Mouse (Mus musculus) lung, adult 2 months (tissue): ENCODE measurements around the gene Nkx2-5. TPM values are rescaled to one million over a fixed set of nuclear protein-coding genes. Genes with fewer than 3 reads are reported as not detected.

ENCODE experiments used
- DNase-seq: peaks from one replicate; pipeline ENCODE4 v3.0.0; 2022
- H3K4me1 ChIP-seq: fragments of 200-500 bp; 2 replicates; pipeline ENCODE4 v1.6.1; 2011; ENCODE audit warnings: low read length; ENCODE audit not compliant: control insufficient read depth, insufficient read depth
- H3K4me3 ChIP-seq: fragments of 200-500 bp; replicated peaks from 2 replicates; pipeline ENCODE3; 2011; ENCODE audit warnings: low read depth, mild to moderate bottlenecking, control low read depth, low read length; ENCODE audit errors: extremely low read depth
- CTCF ChIP-seq: fragments of 200-500 bp; IDR thresholded peaks from 2 replicates; pipeline ENCODE4 v1.5.1; 2011; ENCODE audit warnings: mild to moderate bottlenecking, low read length, control low read depth; ENCODE audit not compliant: insufficient read depth
- POLR2A ChIP-seq: fragments of 200-500 bp; IDR thresholded peaks from 2 replicates; pipeline ENCODE4 v1.6.1; 2011; ENCODE audit warnings: low read depth, mild to moderate bottlenecking, control low read depth, low read length, borderline replicate concordance; ENCODE audit errors: extremely low read depth
- WGBS: fragments of 180-500 bp; shearing (Covaris S2); methylation state at CpG from one replicate; pipeline ENCODE4 v1.1.7; 2018; 5-methylcytosine and 5-hydroxymethylcytosine counted together
- polyA plus RNA-seq: library from polyadenylated mRNA; depleted of rRNA; stranded (reverse); fragments of >200 nt; gene quantifications from 2 replicates; pipeline ENCODE4 v1.2.3, GENCODE M21; 2012; rRNA removed

Gene Nkx2-5
- polyA plus RNA-seq, result 1.8 and 2.4 TPM in 2 replicates

DNA sequence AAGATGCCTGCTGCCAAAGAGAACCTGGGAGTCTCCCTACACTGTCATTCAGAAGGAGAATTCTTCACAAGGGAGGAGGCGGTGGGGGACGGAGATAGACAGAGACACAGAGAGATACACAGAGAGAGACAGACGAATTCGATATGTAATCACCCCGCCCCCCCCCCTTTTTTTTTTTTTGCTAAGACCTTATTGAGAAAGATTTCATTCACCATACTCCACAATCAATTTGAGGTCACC is at the start of gene Nkx2-5:
Gene Nkx2-5 (minus strand): TSS at position 101 of the 240 bp plus-strand sequence.
- Histone ChIP-seq H3K4me3 (no peak within 1 kb of the TSS), H3K4me1 (peaks cover 1% of the 10 kb centered on the region)
- DNase-seq, result no peak
- TF ChIP-seq CTCF, result no peak
- TF ChIP-seq POLR2A, result no peak
- 7% methylated on average over 5 of the region's 5 CpGs for WGBS

DNA sequence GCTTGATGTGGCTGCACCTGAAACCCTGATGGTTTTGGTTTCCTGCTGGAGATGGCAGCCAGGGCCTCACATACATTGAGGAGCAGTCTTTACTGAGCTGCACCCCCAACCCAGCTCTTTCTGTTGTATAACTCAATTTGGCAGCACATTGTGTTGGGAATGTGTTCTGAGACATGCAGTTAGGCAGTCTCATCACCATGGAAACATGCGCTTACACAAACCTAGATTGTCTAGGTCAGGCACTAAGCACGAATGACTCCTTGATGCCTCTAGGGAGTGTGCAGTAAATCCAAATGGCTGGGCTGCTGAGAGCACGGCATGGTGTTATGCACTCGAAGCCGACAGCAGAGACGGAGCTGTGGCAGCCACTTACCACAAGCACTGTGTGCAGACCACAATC is 49.5 kb upstream of the Nkx2-5 start:
- H3K4me3 ChIP-seq, result no peak overlapping the region
- H3K4me1 ChIP-seq, result no peaks in the 10 kb centered on the region
- DNase-seq, result no peak
- 76% methylated on average over 6 of the region's 6 CpGs for WGBS
- TF ChIP-seq CTCF, result no peak
- TF ChIP-seq POLR2A, result no peak

DNA sequence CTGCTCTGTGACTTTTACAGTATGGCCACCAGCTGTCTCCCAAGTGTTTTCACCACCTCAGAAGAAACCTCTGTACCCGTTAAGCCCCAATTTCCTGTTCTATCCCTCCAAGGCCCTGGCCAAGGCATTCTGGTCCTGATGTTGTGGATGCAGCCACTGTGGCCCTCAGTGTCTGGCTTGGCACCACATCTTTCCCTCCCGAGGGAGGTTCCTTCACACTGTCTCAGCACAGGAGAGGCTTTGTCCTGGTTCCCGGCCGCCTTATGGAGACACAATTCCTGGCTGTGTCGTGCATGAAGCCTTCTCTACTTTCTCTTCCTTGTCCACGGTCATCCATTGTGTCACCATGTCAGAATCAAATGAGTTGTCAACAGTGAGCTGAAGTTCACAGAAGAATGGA is 48.7 kb upstream of the Nkx2-5 start:
- TF ChIP-seq CTCF, result no peak
- TF ChIP-seq POLR2A, result no peak
- WGBS, result 53% methylated on average over 6 of the region's 6 CpGs

DNA sequence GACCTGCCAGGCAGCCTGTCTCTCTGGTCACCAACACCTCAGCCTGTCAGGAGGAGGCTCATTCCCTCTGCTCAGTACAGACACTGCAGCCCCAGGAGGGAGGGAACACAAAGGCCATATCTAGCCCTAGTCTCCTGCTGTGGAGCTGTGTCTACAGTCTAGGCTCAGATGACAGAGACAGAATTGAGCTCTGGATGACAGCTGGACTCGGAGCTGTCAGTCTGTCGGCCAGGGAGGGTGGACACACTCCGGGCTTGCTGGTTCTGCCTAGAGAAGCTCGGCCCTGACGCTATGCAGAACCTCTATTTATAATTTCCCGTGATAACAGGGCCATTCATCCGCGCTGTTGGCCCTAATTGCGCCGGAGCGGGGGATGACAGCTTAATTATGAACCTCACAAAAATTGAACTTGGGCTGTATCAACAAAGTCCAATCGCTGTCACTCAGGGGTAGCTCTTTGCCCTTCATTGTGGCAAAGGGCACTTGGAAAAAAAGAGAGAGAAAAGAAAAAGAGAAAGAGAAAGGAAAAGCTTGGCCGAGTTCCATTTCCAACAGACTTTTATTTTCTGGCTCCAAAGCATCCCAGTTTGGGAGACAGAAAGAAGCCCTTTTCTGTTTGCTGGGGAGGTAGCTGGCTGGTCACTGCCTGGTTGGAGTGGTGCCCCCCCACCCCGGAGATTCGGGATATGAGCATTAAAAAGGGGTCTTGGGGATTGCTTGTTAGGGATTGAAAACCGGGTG is 48.0 kb upstream of the Nkx2-5 start:
- no peak for DNase-seq
- WGBS, result 34% methylated on average over 16 of the region's 16 CpGs
- Histone ChIP-seq H3K4me3 (no peak overlapping the region), H3K4me1 (no peaks in the 10 kb centered on the region)
- TF ChIP-seq POLR2A (no peak), CTCF (no peak)

More for the DNA sequence above, 48.7 kb upstream of the Nkx2-5 start:
- DNase-seq, result no peak
- Histone ChIP-seq H3K4me3 (no peak overlapping the region), H3K4me1 (no peaks in the 10 kb centered on the region)

DNA sequence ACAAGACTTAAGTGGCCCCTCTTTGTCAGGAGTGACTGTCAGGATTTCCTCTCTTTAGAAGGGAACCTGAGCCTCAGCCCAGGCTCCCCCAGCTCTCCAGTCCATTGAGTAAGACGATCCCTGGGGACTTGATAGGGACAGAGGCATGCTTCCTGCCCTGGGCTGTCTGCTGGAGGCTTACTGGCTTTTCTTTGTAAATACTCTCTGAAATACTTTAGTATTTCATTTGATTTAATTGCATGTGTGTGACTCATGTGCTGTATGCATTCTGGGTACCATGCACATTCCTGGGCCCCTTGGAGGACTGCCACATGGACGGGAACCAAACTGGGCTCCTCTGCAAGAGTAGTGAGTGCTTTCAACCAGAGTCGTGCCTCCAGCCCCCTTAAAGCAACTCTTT is 43.1 kb upstream of the Nkx2-5 start:
- DNase-seq, result no peak
- TF ChIP-seq POLR2A (no peak), CTCF (no peak)
- no peak overlapping the region for H3K4me3 ChIP-seq
- WGBS, result 27% methylated on average over 3 of the region's 3 CpGs
- H3K4me1 ChIP-seq, result no peaks in the 10 kb centered on the region; the same call in 1 of the 2 replicates

DNA sequence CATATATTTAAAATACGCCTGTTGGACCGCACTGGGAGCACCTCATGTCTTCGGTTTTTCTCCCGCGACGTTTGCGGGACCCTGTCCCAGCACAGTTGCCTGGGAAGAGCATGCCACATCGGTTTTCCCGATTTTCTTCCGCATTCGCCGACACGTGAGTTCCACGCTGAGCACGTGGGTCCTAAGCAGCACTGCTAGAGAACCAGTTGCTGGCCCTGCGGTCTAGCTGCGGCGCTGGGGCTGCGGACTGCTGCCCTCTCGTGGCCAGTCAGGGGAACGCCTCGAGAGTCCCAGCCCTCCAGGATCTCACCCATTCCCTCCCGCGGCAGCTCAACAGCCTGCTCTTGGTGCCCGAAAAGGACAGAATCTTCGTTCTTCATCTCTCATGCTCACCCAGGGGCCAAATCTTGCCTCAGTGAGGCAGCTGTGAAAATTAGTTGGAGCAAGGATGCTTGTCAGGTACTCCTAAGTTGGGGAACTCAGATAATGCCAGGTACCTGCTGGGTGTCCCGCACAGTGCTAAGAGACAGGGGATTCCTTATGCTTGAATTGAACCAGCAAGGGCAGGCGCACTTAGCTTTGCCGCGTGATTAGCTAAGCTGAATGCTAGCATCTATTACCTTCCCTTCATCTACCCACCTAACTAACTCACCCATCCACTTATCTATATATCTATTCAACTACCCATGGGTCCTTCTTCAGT is 41.4 kb upstream of the Nkx2-5 start:
- DNase-seq, result peak; percentile 77
- WGBS, result 9% methylated on average over 30 of the region's 30 CpGs
- H3K4me1 ChIP-seq, result no peaks in the 10 kb centered on the region; the same call in 1 of the 2 replicates
- TF ChIP-seq POLR2A (no peak), CTCF (peak; percentile 80)
- peak overlapping the region; percentile 60 for H3K4me3 ChIP-seq

DNA sequence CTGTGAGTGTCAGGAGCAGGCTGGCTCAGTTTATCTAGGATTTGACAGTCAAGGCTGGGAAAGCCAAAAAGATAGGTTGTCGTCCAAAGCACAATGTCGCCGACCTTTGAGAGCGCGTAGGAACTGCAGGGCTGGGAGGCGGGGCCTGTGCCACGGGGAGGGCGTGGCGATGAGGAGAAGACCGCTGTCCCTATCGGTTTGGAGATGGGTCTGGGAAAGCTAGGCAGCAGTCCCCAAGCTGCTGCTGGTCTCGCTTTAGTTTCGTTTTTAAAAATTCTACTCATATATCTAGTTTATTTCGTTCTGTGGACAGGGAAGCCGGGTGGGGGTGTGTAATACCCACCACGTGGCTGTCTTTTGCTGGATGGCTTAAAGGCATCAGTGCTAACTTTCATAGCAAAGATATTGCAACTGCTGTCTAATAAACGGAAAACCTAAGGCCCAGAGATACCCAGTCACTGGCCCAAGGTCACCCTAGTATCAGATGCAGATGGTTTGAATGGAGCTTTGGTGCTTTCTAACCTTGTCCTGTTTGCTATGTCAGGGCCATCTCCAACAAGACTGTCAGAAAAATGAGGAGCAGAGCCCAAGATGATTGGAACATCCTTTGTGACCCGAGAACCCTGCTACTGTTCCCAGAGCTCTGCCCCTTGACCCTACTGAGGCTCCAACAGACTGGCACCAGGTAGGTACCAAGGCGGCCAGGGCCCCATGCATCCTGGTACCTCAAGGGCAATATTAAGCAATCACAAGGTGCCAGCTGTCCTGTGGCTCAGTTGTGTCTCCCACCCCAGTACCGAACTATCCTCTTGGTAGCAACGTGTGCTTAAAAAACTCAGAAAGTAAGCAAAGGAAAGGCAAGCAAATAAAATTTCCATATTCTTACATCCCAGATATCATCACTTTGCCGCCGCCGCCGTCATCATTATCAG is 40.5 kb upstream of the Nkx2-5 start:
- WGBS, result 15% methylated on average over 25 of the region's 25 CpGs
- no peak for TF ChIP-seq POLR2A
- peak; percentile 37; the same call in 1 of the 2 replicates for TF ChIP-seq CTCF
- DNase-seq, result peak; percentile 74
- H3K4me1 ChIP-seq, result no peaks in the 10 kb centered on the region; the same call in 1 of the 2 replicates
- peak overlapping the region; percentile 45 for H3K4me3 ChIP-seq

DNA sequence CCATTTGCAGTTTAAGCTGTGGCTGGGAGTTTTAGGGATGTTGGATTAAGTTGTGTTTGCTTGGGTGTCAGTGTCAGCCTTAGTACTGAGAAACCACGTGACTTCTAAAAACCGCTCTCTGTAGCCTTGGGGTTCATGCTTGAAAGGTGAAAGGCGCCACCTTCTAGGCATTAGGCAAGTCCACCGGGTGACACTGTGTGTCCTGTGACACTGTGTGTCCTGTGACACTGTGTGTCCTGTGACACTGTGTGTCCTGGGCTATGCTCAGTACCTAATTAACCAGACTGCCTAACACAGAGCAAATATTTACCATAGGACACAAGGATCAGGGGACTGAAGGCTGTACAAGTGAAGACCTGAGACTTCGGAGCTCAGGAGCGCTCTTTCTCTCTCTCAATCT is 38.8 kb upstream of the Nkx2-5 start:
- Histone ChIP-seq H3K4me1 (no peaks in the 10 kb centered on the region; the same call in 1 of the 2 replicates), H3K4me3 (no peak overlapping the region)
- DNase-seq, result no peak
- WGBS, result 81% methylated on average over 6 of the region's 6 CpGs
- no peak for TF ChIP-seq POLR2A
- TF ChIP-seq CTCF, result no peak

DNA sequence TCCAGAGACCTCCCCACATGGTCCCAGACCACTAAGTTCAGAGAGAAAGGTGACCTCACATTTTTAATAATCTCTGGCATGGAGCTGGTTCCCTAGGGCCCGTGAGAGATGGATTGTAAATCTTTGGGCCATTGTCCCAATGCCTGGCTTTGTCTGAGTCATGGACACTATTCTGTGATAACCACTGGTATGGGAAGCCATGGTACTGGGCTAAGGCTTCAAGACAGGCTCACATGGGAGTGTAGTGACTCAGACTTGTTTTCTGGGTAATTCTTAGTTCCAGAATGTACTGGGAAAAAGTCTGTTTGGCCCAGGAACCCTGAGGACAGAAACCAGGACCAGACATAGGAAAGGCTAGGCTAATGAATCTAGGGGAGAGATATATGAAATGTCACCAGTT is 37.9 kb upstream of the Nkx2-5 start:
- Histone ChIP-seq H3K4me1 (no peaks in the 10 kb centered on the region; the same call in 1 of the 2 replicates), H3K4me3 (no peak overlapping the region)
- no peak for TF ChIP-seq POLR2A
- no peak for TF ChIP-seq CTCF
- 83% methylated on average over 1 of the region's 1 CpGs for WGBS
- DNase-seq, result no peak
